Mouse (Mus musculus) adrenal gland, postnatal 10 days (tissue): ENCODE data around the gene Bbs7. TPM values are rescaled to one million over a fixed set of nuclear protein-coding genes. Genes with fewer than 3 reads are reported as not detected.

ENCODE experiments used
- DNase-seq: peaks from one replicate; pipeline ENCODE4 v3.0.0; 2021; ENCODE audit warnings: mixed read lengths
- total RNA-seq, 2 experiments: library from RNA; stranded (reverse); gene quantifications; 2 replicates each; pipeline ENCODE4 v1.2.3; 2021

Bbs7 gene
- total RNA-seq, 2 experiments from 2014 or later = 8.5 to 11.4 TPM

- DNase-seq = peak; percentile 18
These were observed 61.4 kb downstream of the Bbs7 start for GRCm38 (mm10) chr3:36551851-36552384.

- DNase-seq = peak; percentile 21
These were observed 61.9 kb downstream of the Bbs7 start for GRCm38 (mm10) chr3:36551343-36551742.

GRCm38 (mm10) chr3:36544961-36545360 is 68.3 kb downstream of the Bbs7 start:
- DNase-seq = no peak

GRCm38 (mm10) chr3:36541399-36541798 is 71.9 kb downstream of the Bbs7 start:
- no peak for DNase-seq

- no peak for DNase-seq
These were observed 72.5 kb downstream of the Bbs7 start for GRCm38 (mm10) chr3:36540756-36541155.

- no peak for DNase-seq
These were observed 75.4 kb downstream of the Bbs7 start for GRCm38 (mm10) chr3:36537701-36538470.

GRCm38 (mm10) chr3:36536041-36536440 is 77.2 kb downstream of the Bbs7 start:
- DNase-seq = no peak

GRCm38 (mm10) chr3:36533201-36533672 is 80.0 kb downstream of the Bbs7 start:
- peak; percentile 40 for DNase-seq

- DNase-seq = peak; percentile 8
These were observed 80.5 kb downstream of the Bbs7 start for GRCm38 (mm10) chr3:36532738-36533137.

- DNase-seq = peak; percentile 13
These were observed 81.2 kb downstream of the Bbs7 start for GRCm38 (mm10) chr3:36531979-36532542.

- no peak for DNase-seq
These were observed 82.0 kb downstream of the Bbs7 start for GRCm38 (mm10) chr3:36531242-36531641.

- DNase-seq = no peak
These were observed 82.5 kb downstream of the Bbs7 start for GRCm38 (mm10) chr3:36530781-36531180.

- no peak for DNase-seq
These were observed 82.9 kb downstream of the Bbs7 start for GRCm38 (mm10) chr3:36530345-36530744.

GRCm38 (mm10) chr3:36524466-36524865 is 88.8 kb downstream of the Bbs7 start:
- no peak for DNase-seq

Other genes starting within 250 kb of the Bbs7 start
- gene Anxa5, start 137.6 kb downstream of the Bbs7 start, total RNA-seq = 100 to 1,000 TPM; 410 to 415 TPM
- gene 1810062G17Rik, start 137.5 kb downstream of the Bbs7 start, total RNA-seq = 1 to 10 TPM; 2.6 to 2.7 TPM
- gene Gm11549, start 91.7 kb downstream of the Bbs7 start, total RNA-seq = under 1 TPM; 0.09 to 0.70 TPM
- gene Exosc9, start 60.9 kb downstream of the Bbs7 start, total RNA-seq = 10 to 100 TPM; 31.4 to 32.1 TPM
- 10 to 100 TPM; 30.3 to 33.2 TPM for gene Ccna2, start 41.3 kb downstream of the Bbs7 start, total RNA-seq
- 1 to 10 TPM; 3.1 to 4.7 TPM for gene Trpc3, start 76.7 kb upstream of the Bbs7 start, total RNA-seq
- gene 4932438A13Rik, start 249.6 kb upstream of the Bbs7 start, total RNA-seq = 10 to 100 TPM; 46.3 to 55.4 TPM